8 mouse cellular contexts compared by ENCODE assay signal in the genomic region with DNA sequence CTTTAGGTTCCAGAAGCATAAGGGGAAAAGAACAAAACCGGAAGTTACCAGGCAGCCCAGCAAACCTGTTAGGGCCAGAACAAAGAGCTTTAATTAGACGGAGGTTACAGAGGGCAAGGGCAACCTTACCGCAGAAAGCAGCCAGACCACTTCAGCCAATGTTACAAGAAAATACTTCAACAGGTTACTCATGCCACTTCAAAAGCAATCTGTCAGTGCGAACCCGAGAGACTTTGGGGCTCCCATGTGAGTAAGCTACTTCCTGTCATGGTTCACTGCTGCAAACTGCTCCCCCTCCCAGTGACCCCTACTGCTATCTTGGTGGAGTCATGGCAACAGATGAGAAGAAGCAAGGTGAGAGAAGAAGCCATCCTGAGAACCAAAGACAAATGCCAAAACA. TPM values are rescaled to one million over a fixed set of nuclear protein-coding genes. Genes with fewer than 3 reads are reported as not detected.
A peak's percentile ranks its signal among the peaks of the same experiment; 100 is the strongest.
DNase-seq lines count a peak whose midpoint lies in the region; ATAC-seq lines count a peak whose summit lies in the region.

No protein-coding gene starts in this region.

- H3K4me2 ChIP-seq in hindbrain, embryonic 11.5 days (replicated peaks; ENCODE audit: low read depth, low read length), result no peak overlapping the region

- no peak overlapping the region for H3K9ac ChIP-seq in hindbrain, embryonic 11.5 days (ENCODE audit: low read depth, low read length)

- H3K36me3 ChIP-seq in hindbrain, embryonic 11.5 days (ENCODE audit: control insufficient read depth, insufficient read depth, low read length), result no peaks in the 10 kb centered on the region

- H3K27me3 ChIP-seq in hindbrain, embryonic 11.5 days (ENCODE audit: control insufficient read depth, insufficient read depth, low read length), result no peaks in the 10 kb centered on the region

- WGBS in hindbrain, embryonic 11.5 days, result 47% methylated on average over 5 of the region's 5 CpGs

- peak; percentile 54 to 55 for DNase-seq in urinary bladder, postnatal 36 days (ENCODE audit: low spot score in 2 of 2)
- no peak for DNase-seq in urinary bladder, adult 2 months (ENCODE audit: low spot score)
- DNase-seq in c-Kit-positive CD71-positive TER-119-positive erythroid progenitor cells, embryonic 14.5 days (ENCODE audit: low spot score), result no peak
- DNase-seq in hindbrain, embryonic 11.5 days (ENCODE audit: low spot score), result no peak
- no peak for DNase-seq in left cerebral cortex, postnatal 4 days
- DNase-seq in yolk sac, embryonic 10.5 days (ENCODE audit: low spot score), result no peak

- ATAC-seq in hematopoietic stem cell, adult 5-6 weeks (replicated peaks in 1 of 2; ENCODE audit: insufficient read depth in 1 of 2, low FRiP score in 2 of 2, low TSS enrichment in 1 of 2, low read depth in 1 of 2, poor library complexity in 2 of 2, severe bottlenecking in 2 of 2), result peak; percentile 42 to 58; a peak in 2 of 4 replicates
- peak; percentile 83 for ATAC-seq in megakaryocyte, adult 5-6 weeks (ENCODE audit: poor library complexity, severe bottlenecking)
- no peak for ATAC-seq in hindbrain, embryonic 11.5 days (ENCODE audit: low FRiP score)

- H3K9me3 ChIP-seq in hindbrain, embryonic 11.5 days (ENCODE audit: control insufficient read depth, low read length), result no peaks in the 10 kb centered on the region

- H3K4me3 ChIP-seq in hindbrain, embryonic 11.5 days (ENCODE audit: low read depth, low read length), result no peak overlapping the region

- no peaks in the 10 kb centered on the region for H3K4me1 ChIP-seq in hindbrain, embryonic 11.5 days (replicated peaks; ENCODE audit: control insufficient read depth, insufficient read depth, low read length)

- H3K27ac ChIP-seq in hindbrain, embryonic 11.5 days (ENCODE audit: low read depth, low read length), result no peak overlapping the region

- intact Hi-C loops in left cerebral cortex, postnatal 4 days (cut with DNase I), result no loop called here

RNA-seq across cellular contexts. Expression of gene Tmod3, which starts 18.0 kb away (rescaled TPM):
- 73.0 and 73.1 TPM in 2 replicates for polyA plus RNA-seq in urinary bladder, adult 2 months (2012; rRNA removed)
- 103 and 104 TPM in 2 replicates for total RNA-seq in hematopoietic stem cell, adult 5-6 weeks (2017)
- 100 and 101 TPM in 2 replicates for total RNA-seq in megakaryocyte, adult 5-6 weeks (2015)
- 102 and 121 TPM in 2 replicates for total RNA-seq in megakaryocyte, adult 5-6 weeks (2017)
- polyA plus RNA-seq in hindbrain, embryonic 11.5 days (2014; fragmentation: Nextera tagmentation; extraction: Ambion mirVana), result 96.9 and 110 TPM in 2 replicates
- 10 to 100 TPM; 85.0 to 96.1 TPM for total RNA-seq in left cerebral cortex, postnatal 4 days (2021)

Comparison
In these comparisons a context has a peak if more than half of its experiments do, and no peak if none do; other contexts are left out.
1. DNase-seq: peak in urinary bladder, postnatal 36 days (2 of 2); none in urinary bladder, adult 2 months (single experiment), c-Kit-positive CD71-positive TER-119-positive erythroid progenitor cells, embryonic 14.5 days (single experiment), hindbrain, embryonic 11.5 days (single experiment), left cerebral cortex, postnatal 4 days (single experiment) and yolk sac, embryonic 10.5 days (single experiment).